Mouse (Mus musculus) kidney, embryonic 16.5 days (tissue): ENCODE measurements around the gene Gm21852. TPM values are rescaled to one million over a fixed set of nuclear protein-coding genes. Genes with fewer than 3 reads are reported as not detected.
"Not testable (repeated sequence)": the region's sequence is repeated elsewhere in the genome, so short reads cannot be mapped to it uniquely, and the experiment has no call there.

Experiments used
- ATAC-seq: fragments of 200-750 bp; cut with Nextera tagmentation; 2 replicates; pipeline ENCODE4 v1.8.0; 2017; ENCODE audit warnings: moderate TSS enrichment; ENCODE audit not compliant: low FRiP score, low TSS enrichment
- H3K27ac ChIP-seq: fragments of 300-500 bp; sonication (generic); 2 replicates; pipeline ENCODE4 v1.5.1; 2014; ENCODE audit warnings: low read length
- H3K27me3 ChIP-seq: fragments of 300-500 bp; sonication (generic); 2 replicates; pipeline ENCODE4 v1.6.1; 2014; ENCODE audit warnings: low read length, control low read depth, mixed read lengths; ENCODE audit not compliant: insufficient read depth
- H3K36me3 ChIP-seq: fragments of 300-500 bp; sonication (generic); 2 replicates; pipeline ENCODE4 v1.6.1; 2014; ENCODE audit warnings: low read length, control low read depth, mixed read lengths; ENCODE audit not compliant: insufficient read depth
- H3K4me1 ChIP-seq: fragments of 300-500 bp; sonication (generic); 2 replicates; pipeline ENCODE4 v1.6.1; 2014; ENCODE audit warnings: low read length, control low read depth, mixed read lengths; ENCODE audit not compliant: insufficient read depth
- H3K4me2 ChIP-seq: fragments of 300-500 bp; sonication (generic); replicated peaks from 2 replicates; pipeline ENCODE4 v1.6.1; 2014; ENCODE audit warnings: low read depth, low read length
- H3K4me3 ChIP-seq: fragments of 300-500 bp; sonication (generic); 2 replicates; pipeline ENCODE4 v1.5.1; 2014; ENCODE audit warnings: mild to moderate bottlenecking, low read length
- H3K9ac ChIP-seq: fragments of 300-500 bp; sonication (generic); replicated peaks from 2 replicates; pipeline ENCODE4 v1.6.1; 2014; ENCODE audit warnings: low read length
- H3K9me3 ChIP-seq: fragments of 300-500 bp; sonication (generic); 2 replicates; pipeline ENCODE4 v1.6.1; 2016; ENCODE audit warnings: low read length, control low read depth
- WGBS: fragments of 180-500 bp; shearing (Covaris S2); extraction: QIAGEN DNeasy Blood & Tissue Kit; methylation state at CpG from one replicate; pipeline ENCODE4 v1.1.7; 2014; 5-methylcytosine and 5-hydroxymethylcytosine counted together
- microRNA-seq: library from miRNA; unstranded; fragments of <30 nt; microRNA quantifications from one replicate; pipeline ENCODE4, GENCODE M21; 2016
- polyA plus RNA-seq: library from polyadenylated mRNA; unstranded; fragments of >200 nt; fragmentation: Nextera tagmentation; extraction: Ambion mirVana; gene quantifications from 2 replicates; pipeline ENCODE4 v1.2.1, GENCODE M21; 2015

Gm21852 gene
- polyA plus RNA-seq, result not detected in 2 replicates

DNA sequence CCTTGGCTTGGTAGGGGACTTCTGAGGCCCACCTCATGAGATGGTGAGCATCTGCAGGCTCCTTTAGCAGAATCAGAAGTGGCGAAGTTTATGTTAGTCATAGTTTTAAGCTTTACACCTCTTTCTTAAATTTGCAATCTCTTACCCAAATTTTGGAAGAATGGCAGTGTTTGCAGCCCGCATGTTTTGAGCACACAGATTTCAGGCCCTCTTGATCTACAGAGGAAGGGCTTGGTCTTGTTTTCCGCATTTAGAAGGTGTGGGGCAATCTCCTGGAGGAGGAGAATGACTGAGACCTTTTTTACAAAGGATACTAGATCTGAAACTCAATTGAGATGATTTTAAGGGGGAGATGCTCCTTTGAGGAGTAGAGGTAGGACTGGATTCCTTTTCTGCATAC lies at the start of gene Gm21852:
Gene Gm21852 (minus strand): TSS at position 101 of the 400 bp plus-strand sequence.
- not testable (repeated sequence) for ATAC-seq, H3K9me3 ChIP-seq, H3K4me2 ChIP-seq, H3K9ac ChIP-seq, H3K27me3 ChIP-seq, H3K27ac ChIP-seq, H3K4me3 ChIP-seq, H3K36me3 ChIP-seq, H3K4me1 ChIP-seq
- no CpG with 5 or more reads among the region's 3 CpGs for WGBS

Small RNA genes lying within 50 kb of the gene (microRNA-seq; reads per million reads assigned to microRNA genes)
- gene Gm27466, result not detected
- gene Gm28018, result not detected

Other genes with a start within 250 kb of the Gm21852 start
- not detected in 2 replicates for gene Gm21797, start 123.8 kb upstream of the Gm21852 start, polyA plus RNA-seq
- not detected in 2 replicates for gene Gm20795, start 152.9 kb upstream of the Gm21852 start, polyA plus RNA-seq